Mouse (Mus musculus) embryonic facial prominence, embryonic 11.5 days (tissue): ENCODE measurements around the gene E030018B13Rik. TPM values are rescaled to one million over a fixed set of nuclear protein-coding genes. Genes with fewer than 3 reads are reported as not detected.

Experiments
- ATAC-seq: fragments of 200-750 bp; cut with Nextera tagmentation; replicated peaks from 2 replicates; pipeline ENCODE4 v1.8.0; 2017; ENCODE audit warnings: low read depth; ENCODE audit not compliant: insufficient number of reproducible peaks, low FRiP score, low TSS enrichment
- DNase-seq: peaks from one replicate; pipeline ENCODE4 v3.0.0-alpha.2; 2015; ENCODE audit warnings: low spot score
- H3K27ac ChIP-seq: fragments of 300-500 bp; sonication (generic); replicated peaks from 2 replicates; pipeline ENCODE4 v1.5.1; 2014; ENCODE audit warnings: mild to moderate bottlenecking, low read depth, low read length, control low read depth
- H3K27me3 ChIP-seq: fragments of 300-500 bp; sonication (generic); 2 replicates; pipeline ENCODE4 v1.6.1; 2014; ENCODE audit warnings: mild to moderate bottlenecking, low read length, moderate library complexity, mixed read lengths; ENCODE audit not compliant: control insufficient read depth, insufficient read depth
- H3K36me3 ChIP-seq: fragments of 300-500 bp; sonication (generic); replicated peaks from 2 replicates; pipeline ENCODE4 v1.6.1; 2014; ENCODE audit warnings: low read depth, mild to moderate bottlenecking, low read length, moderate library complexity, mixed read lengths; ENCODE audit not compliant: control insufficient read depth, insufficient read depth
- H3K4me1 ChIP-seq: fragments of 300-500 bp; sonication (generic); 2 replicates; pipeline ENCODE4 v1.6.1; 2014; ENCODE audit warnings: low read length, mixed read lengths; ENCODE audit not compliant: control insufficient read depth, insufficient read depth
- H3K4me2 ChIP-seq: fragments of 300-500 bp; sonication (generic); 2 replicates; pipeline ENCODE4 v1.6.1; 2014; ENCODE audit warnings: low read depth, mild to moderate bottlenecking, control low read depth, low read length, moderate library complexity
- H3K4me3 ChIP-seq: fragments of 300-500 bp; sonication (generic); 2 replicates; pipeline ENCODE4 v1.5.1; 2014; ENCODE audit warnings: low read depth, low read length, control low read depth
- H3K9ac ChIP-seq: fragments of 300-500 bp; sonication (generic); replicated peaks from 2 replicates; pipeline ENCODE4 v1.6.1; 2014; ENCODE audit warnings: mild to moderate bottlenecking, control low read depth, low read length
- H3K9me3 ChIP-seq: fragments of 300-500 bp; sonication (generic); replicated peaks from 2 replicates; pipeline ENCODE4 v1.6.1; 2016; ENCODE audit warnings: mild to moderate bottlenecking, low read length, inconsistent platforms, mixed read lengths; ENCODE audit not compliant: control insufficient read depth
- whole genome bisulfite sequencing: fragments of 180-500 bp; shearing (Covaris S2); extraction: QIAGEN DNeasy Blood & Tissue Kit; methylation state at CpG from one replicate; pipeline ENCODE4 v1.1.7; 2014; 5-methylcytosine and 5-hydroxymethylcytosine counted together
- polyA plus RNA-seq: library from polyadenylated mRNA; unstranded; fragments of >200 nt; fragmentation: Nextera tagmentation; extraction: Ambion mirVana; gene quantifications from 2 replicates; pipeline ENCODE4 v1.2.1, GENCODE M21; 2014

Gene E030018B13Rik
- polyA plus RNA-seq, 1 experiment from 2014 or later, result not detected

- Histone ChIP-seq H3K4me1 (peaks cover 2% of the 10 kb centered on the region; the same call in 1 of the 2 replicates), H3K4me2 (no peak overlapping the region), H3K9ac (no peak overlapping the region), H3K36me3 (no peaks in the 10 kb centered on the region), H3K27me3 (no peaks in the 10 kb centered on the region), H3K27ac (no peak overlapping the region), H3K4me3 (no peak overlapping the region), H3K9me3 (no peaks in the 10 kb centered on the region)
- WGBS, result 87% methylated on average over 5 of the region's 5 CpGs
- no peak for ATAC-seq
- DNase-seq, result no peak
Measured at GRCm38 (mm10) chr7:63930766-63931165, 14.1 kb downstream of the E030018B13Rik start.

- Histone ChIP-seq H3K27ac (no peak overlapping the region), H3K9ac (no peak overlapping the region), H3K4me2 (no peak overlapping the region), H3K9me3 (no peaks in the 10 kb centered on the region), H3K27me3 (no peaks in the 10 kb centered on the region), H3K36me3 (no peaks in the 10 kb centered on the region), H3K4me1 (no peaks in the 10 kb centered on the region), H3K4me3 (no peak overlapping the region)
- ATAC-seq (no peak), DNase-seq (no peak)
- 82% methylated on average over 3 of the region's 3 CpGs for WGBS
Measured at GRCm38 (mm10) chr7:63932461-63932860, 15.8 kb downstream of the E030018B13Rik start.

GRCm38 (mm10) chr7:63933905-63934304 lies 17.2 kb downstream of the E030018B13Rik start:
- Histone ChIP-seq H3K4me1 (no peaks in the 10 kb centered on the region), H3K9ac (no peak overlapping the region), H3K27me3 (no peaks in the 10 kb centered on the region), H3K4me2 (no peak overlapping the region), H3K9me3 (no peaks in the 10 kb centered on the region), H3K36me3 (no peaks in the 10 kb centered on the region), H3K4me3 (no peak overlapping the region), H3K27ac (no peak overlapping the region)
- WGBS, result 81% methylated on average over 6 of the region's 6 CpGs
- ATAC-seq (no peak), DNase-seq (no peak)

- no peak overlapping the region for H3K27ac ChIP-seq
- no peak overlapping the region for H3K9ac ChIP-seq
- no peak overlapping the region for H3K4me3 ChIP-seq
- 46% methylated on average over 1 of the region's 1 CpGs for WGBS
- H3K27me3 ChIP-seq, result no peaks in the 10 kb centered on the region
- DNase-seq (no peak), ATAC-seq (no peak)
- H3K36me3 ChIP-seq, result no peaks in the 10 kb centered on the region
- H3K9me3 ChIP-seq, result no peaks in the 10 kb centered on the region
- no peak overlapping the region for H3K4me2 ChIP-seq
- H3K4me1 ChIP-seq, result peaks cover under 1% of the 10 kb centered on the region; the same call in 1 of the 2 replicates
Measured at GRCm38 (mm10) chr7:63934530-63934929, 17.9 kb downstream of the E030018B13Rik start.

GRCm38 (mm10) chr7:63935809-63936187 lies 19.1 kb downstream of the E030018B13Rik start:
- ATAC-seq (no peak), DNase-seq (no peak)
- no peaks in the 10 kb centered on the region for H3K9me3 ChIP-seq
- H3K9ac ChIP-seq, result no peak overlapping the region
- H3K27me3 ChIP-seq, result no peaks in the 10 kb centered on the region
- no peak overlapping the region for H3K27ac ChIP-seq
- peak overlapping the region; percentile 87 for H3K4me3 ChIP-seq
- H3K36me3 ChIP-seq, result no peaks in the 10 kb centered on the region
- H3K4me2 ChIP-seq, result peak overlapping the region; percentile 96
- peaks cover 3% of the 10 kb centered on the region for H3K4me1 ChIP-seq
- 20% methylated on average over 8 of the region's 8 CpGs for WGBS

- H3K36me3 ChIP-seq, result no peaks in the 10 kb centered on the region
- H3K9me3 ChIP-seq, result no peaks in the 10 kb centered on the region
- under 1% methylated on average over 34 of the region's 34 CpGs for WGBS
- H3K4me3 ChIP-seq, result peak overlapping the region; percentile 87
- no peaks in the 10 kb centered on the region for H3K27me3 ChIP-seq
- H3K4me2 ChIP-seq, result peak overlapping the region; percentile 96
- peak overlapping the region; percentile 30; the same call in 1 of the 2 replicates for H3K9ac ChIP-seq
- ATAC-seq (no peak), DNase-seq (peak; percentile 66)
- peaks cover 3% of the 10 kb centered on the region for H3K4me1 ChIP-seq
- H3K27ac ChIP-seq, result no peak overlapping the region; the same call in 1 of the 2 replicates
Measured at GRCm38 (mm10) chr7:63936188-63936985, 19.7 kb downstream of the E030018B13Rik start.

GRCm38 (mm10) chr7:63936986-63937235 lies 20.3 kb downstream of the E030018B13Rik start:
- peak overlapping the region; percentile 72; the same call in 1 of the 2 replicates for H3K27ac ChIP-seq
- 0% methylated on average over 11 of the region's 11 CpGs for WGBS
- no peaks in the 10 kb centered on the region for H3K9me3 ChIP-seq
- H3K27me3 ChIP-seq, result no peaks in the 10 kb centered on the region
- no peak for ATAC-seq
- peaks cover 3% of the 10 kb centered on the region for H3K4me1 ChIP-seq
- no peak for DNase-seq
- H3K9ac ChIP-seq, result peak overlapping the region; percentile 83
- H3K4me2 ChIP-seq, result peak overlapping the region; percentile 96
- H3K36me3 ChIP-seq, result no peaks in the 10 kb centered on the region
- H3K4me3 ChIP-seq, result peak overlapping the region; percentile 87

GRCm38 (mm10) chr7:63937236-63938065 lies 20.8 kb downstream of the E030018B13Rik start:
- H3K9ac ChIP-seq, result peak overlapping the region; percentile 83
- H3K27ac ChIP-seq, result peak overlapping the region; percentile 72
- ATAC-seq (peak; percentile 5; the same call in 1 of the 2 replicates), DNase-seq (peak; percentile 78)
- H3K4me3 ChIP-seq, result peak overlapping the region; percentile 87
- H3K4me2 ChIP-seq, result peak overlapping the region; percentile 96
- H3K4me1 ChIP-seq, result peaks cover 3% of the 10 kb centered on the region
- no peaks in the 10 kb centered on the region for H3K9me3 ChIP-seq
- no peaks in the 10 kb centered on the region for H3K27me3 ChIP-seq
- WGBS, result under 1% methylated on average over 78 of the region's 88 CpGs
- no peaks in the 10 kb centered on the region for H3K36me3 ChIP-seq
